Mouse (Mus musculus) liver, embryonic 14.5 days (tissue): ENCODE data around the gene Gm4302.
"Not testable (repeated sequence)": the region's sequence is repeated elsewhere in the genome, so short reads cannot be mapped to it uniquely, and the experiment has no call there.

ENCODE experiments used
- CTCF ChIP-seq: IDR thresholded peaks from 2 replicates; pipeline ENCODE4 v1.5.1; 2016; ENCODE audit warnings: antibody characterized with exemption, low read depth, control low read depth
- EP300 ChIP-seq: IDR thresholded peaks from 2 replicates; pipeline ENCODE4 v1.6.1; 2016; ENCODE audit warnings: antibody characterized with exemption, low read depth

DNA sequence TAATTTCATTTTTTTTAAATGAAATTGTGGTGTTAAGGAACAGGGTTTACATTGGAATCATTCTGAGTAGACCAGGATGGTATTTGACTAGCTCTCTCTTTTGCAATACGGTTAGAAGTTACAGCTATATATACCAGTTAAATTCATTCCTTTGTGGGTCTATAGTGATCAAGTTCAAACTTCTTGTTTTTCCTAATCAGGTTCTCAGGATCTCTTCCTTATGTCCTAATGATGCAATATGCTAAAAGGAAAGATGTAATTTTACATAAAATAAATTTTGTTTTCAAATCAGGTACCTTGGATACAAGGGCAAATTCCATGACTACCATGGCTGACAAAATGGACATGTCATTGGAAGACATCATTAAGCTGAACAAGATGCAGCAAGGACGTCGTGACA is 20.4 kb downstream of the Gm4302 start, which contains the start of gene Gm4307:
- not testable (repeated sequence) for TF ChIP-seq CTCF, EP300
